Mouse (Mus musculus) heart, embryonic 16.5 days (tissue): ENCODE results near the gene Mmachc. TPM values are rescaled to one million over a fixed set of nuclear protein-coding genes. Genes with fewer than 3 reads are reported as not detected.

Experiments
- ATAC-seq: fragments of 200-750 bp; cut with Nextera tagmentation; replicated peaks from 2 replicates; pipeline ENCODE4 v1.8.0; 2017; ENCODE audit warnings: moderate number of reproducible peaks; ENCODE audit not compliant: insufficient read depth, low FRiP score; ENCODE audit errors: extremely low read depth
- H3K27ac ChIP-seq: fragments of 300-500 bp; sonication (generic); 2 replicates; pipeline ENCODE4 v1.5.1; 2014; ENCODE audit warnings: mild to moderate bottlenecking, low read length, control low read depth, moderate library complexity
- H3K27me3 ChIP-seq: fragments of 300-500 bp; sonication (generic); 2 replicates; pipeline ENCODE4 v1.6.1; 2014; ENCODE audit warnings: low read length, mixed read lengths; ENCODE audit not compliant: control insufficient read depth, insufficient read depth
- H3K36me3 ChIP-seq: fragments of 300-500 bp; sonication (generic); 2 replicates; pipeline ENCODE4 v1.6.1; 2014; ENCODE audit not compliant: control insufficient read depth, insufficient read depth
- H3K4me1 ChIP-seq: fragments of 300-500 bp; sonication (generic); 2 replicates; pipeline ENCODE4 v1.6.1; 2014; ENCODE audit warnings: low read length, mixed read lengths; ENCODE audit not compliant: control insufficient read depth, insufficient read depth
- H3K4me2 ChIP-seq: fragments of 300-500 bp; sonication (generic); 2 replicates; pipeline ENCODE4 v1.6.1; 2014; ENCODE audit warnings: low read depth, mild to moderate bottlenecking, control low read depth, low read length
- H3K4me3 ChIP-seq: fragments of 300-500 bp; sonication (generic); 2 replicates; pipeline ENCODE4 v1.5.1; 2014; ENCODE audit warnings: mild to moderate bottlenecking, control low read depth, low read length
- H3K9ac ChIP-seq: fragments of 300-500 bp; sonication (generic); 2 replicates; pipeline ENCODE4 v1.6.1; 2014; ENCODE audit warnings: low read length, control low read depth
- H3K9me3 ChIP-seq: fragments of 300-500 bp; sonication (generic); replicated peaks from 2 replicates; pipeline ENCODE4 v1.6.1; 2016; ENCODE audit warnings: low read length; ENCODE audit not compliant: control insufficient read depth
- WGBS: fragments of 180-500 bp; shearing (Covaris S2); extraction: QIAGEN DNeasy Blood & Tissue Kit; methylation state at CpG from one replicate; pipeline ENCODE4 v1.1.7; 2014; 5-methylcytosine and 5-hydroxymethylcytosine counted together
- polyA plus RNA-seq: library from polyadenylated mRNA; unstranded; fragments of >200 nt; fragmentation: Nextera tagmentation; extraction: Ambion mirVana; gene quantifications from 2 replicates; pipeline ENCODE4 v1.2.1, GENCODE M21; 2015

Gene Mmachc
- polyA plus RNA-seq, 1 experiment from 2014 or later = 45.0 TPM

- Histone ChIP-seq H3K27ac (no peak overlapping the region), H3K9ac (no peak overlapping the region), H3K4me1 (peaks cover 6% of the 10 kb centered on the region), H3K36me3 (peaks cover 30% of the 10 kb centered on the region), H3K27me3 (no peaks in the 10 kb centered on the region), H3K4me3 (no peak overlapping the region), H3K4me2 (no peak overlapping the region), H3K9me3 (no peaks in the 10 kb centered on the region)
- WGBS = 72% methylated on average over 1 of the region's 1 CpGs
- ATAC-seq = no peak
Measured at GRCm38 (mm10) chr4:116700964-116701363, 7.2 kb downstream of the Mmachc start.

- Histone ChIP-seq H3K4me2 (no peak overlapping the region), H3K4me3 (no peak overlapping the region), H3K9ac (no peak overlapping the region), H3K27me3 (no peaks in the 10 kb centered on the region), H3K9me3 (no peaks in the 10 kb centered on the region), H3K36me3 (peaks cover 44% of the 10 kb centered on the region), H3K4me1 (peaks cover 6% of the 10 kb centered on the region), H3K27ac (peak overlapping the region; percentile 36)
- 27% methylated on average over 2 of the region's 2 CpGs for WGBS
- ATAC-seq = peak; percentile 37; the same call in 1 of the 2 replicates
Measured at GRCm38 (mm10) chr4:116698693-116699342, 9.4 kb downstream of the Mmachc start.

GRCm38 (mm10) chr4:116693785-116694184 is 14.4 kb downstream of the Mmachc start:
- ATAC-seq = no peak

DNA sequence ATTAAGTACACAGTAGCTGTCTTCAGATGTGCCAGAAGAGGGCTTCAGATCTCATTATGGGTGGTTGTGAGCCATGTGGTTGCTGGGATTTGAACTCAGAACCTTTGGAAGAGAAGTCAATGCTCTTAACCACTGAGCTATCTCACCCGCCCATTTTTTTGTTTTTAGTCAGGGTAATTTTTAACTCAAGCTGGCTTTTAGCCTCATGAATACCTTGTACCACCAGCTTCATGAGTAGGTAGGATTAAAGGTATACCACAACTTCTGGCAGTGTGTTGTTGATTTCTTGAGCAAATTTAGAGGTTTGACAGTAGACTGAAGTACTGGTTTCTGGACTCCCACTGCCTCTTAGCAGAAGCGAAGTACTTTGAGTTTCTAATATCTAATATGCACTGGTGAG is 16.1 kb downstream of the Mmachc start:
- no peak for ATAC-seq
- WGBS = 92% methylated on average over 2 of the region's 2 CpGs
- peaks cover 54% of the 10 kb centered on the region for H3K36me3 ChIP-seq

More at GRCm38 (mm10) chr4:116693785-116694184, 14.4 kb downstream of the Mmachc start:
- Histone ChIP-seq H3K27ac (no peak overlapping the region), H3K4me3 (no peak overlapping the region), H3K9ac (no peak overlapping the region), H3K4me1 (peaks cover 5% of the 10 kb centered on the region), H3K9me3 (no peaks in the 10 kb centered on the region), H3K4me2 (no peak overlapping the region), H3K36me3 (peaks cover 54% of the 10 kb centered on the region), H3K27me3 (no peaks in the 10 kb centered on the region)
- WGBS = 86% methylated on average over 2 of the region's 2 CpGs

GRCm38 (mm10) chr4:116689309-116689876 is 18.8 kb downstream of the Mmachc start:
- Histone ChIP-seq H3K4me3 (no peak overlapping the region), H3K4me1 (peaks cover 18% of the 10 kb centered on the region), H3K9ac (no peak overlapping the region), H3K27me3 (no peaks in the 10 kb centered on the region), H3K36me3 (peaks cover 42% of the 10 kb centered on the region), H3K4me2 (no peak overlapping the region), H3K27ac (no peak overlapping the region), H3K9me3 (no peaks in the 10 kb centered on the region)
- no peak for ATAC-seq
- 83% methylated on average over 4 of the region's 4 CpGs for WGBS

More for the DNA sequence above, 16.1 kb downstream of the Mmachc start:
- Histone ChIP-seq H3K27ac (no peak overlapping the region), H3K4me2 (no peak overlapping the region), H3K9ac (no peak overlapping the region), H3K4me3 (no peak overlapping the region), H3K9me3 (no peaks in the 10 kb centered on the region), H3K4me1 (peaks cover 6% of the 10 kb centered on the region), H3K27me3 (no peaks in the 10 kb centered on the region)

- no peaks in the 10 kb centered on the region for H3K27me3 ChIP-seq
- 31% methylated on average over 1 of the region's 1 CpGs for WGBS
- H3K9me3 ChIP-seq = no peaks in the 10 kb centered on the region
- no peak for ATAC-seq
- H3K4me2 ChIP-seq = peak overlapping the region; percentile 90
- H3K27ac ChIP-seq = no peak overlapping the region
- H3K36me3 ChIP-seq = peaks cover 23% of the 10 kb centered on the region
- H3K9ac ChIP-seq = peak overlapping the region; percentile 91
- H3K4me3 ChIP-seq = peak overlapping the region; percentile 85
- peaks cover 18% of the 10 kb centered on the region for H3K4me1 ChIP-seq
Measured at GRCm38 (mm10) chr4:116687041-116687440, 21.2 kb downstream of the Mmachc start.

DNA sequence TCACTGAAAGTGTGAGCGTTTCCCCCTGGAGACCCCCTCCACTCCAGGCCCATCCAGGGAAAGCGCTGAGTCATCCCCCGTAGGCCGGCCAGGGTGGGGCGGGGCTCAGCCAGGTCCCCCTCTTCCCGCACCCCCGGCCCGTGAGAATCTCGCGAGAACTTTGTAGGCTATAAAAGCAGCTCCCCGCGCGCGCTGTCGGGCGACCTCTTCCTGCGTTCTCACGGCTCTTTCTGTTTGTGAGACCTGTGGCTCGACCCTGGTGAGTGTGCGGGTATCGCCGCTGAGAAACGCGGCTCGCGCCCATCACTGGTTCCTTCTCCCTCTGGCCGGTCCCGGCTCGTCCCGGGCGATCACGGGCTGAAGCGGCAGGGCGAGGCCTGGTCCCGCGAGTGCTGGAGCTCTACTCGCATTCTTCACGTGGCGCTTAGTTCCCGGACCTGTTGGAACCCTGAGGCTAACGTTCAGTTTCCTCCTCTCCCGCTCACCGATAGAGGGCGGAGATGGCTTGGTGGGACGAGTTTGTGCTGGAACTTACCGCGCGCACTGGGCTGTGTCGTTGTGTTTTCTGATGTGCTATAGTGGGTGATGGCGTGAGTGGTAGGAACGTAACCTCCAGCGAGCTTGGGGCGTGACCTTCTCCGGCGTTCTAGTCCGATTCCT is 22.7 kb downstream of the Mmachc start, which contains the start of gene Prdx1:
Gene Prdx1, plus strand, starts transcription at position 143 of the 660 bp plus-strand sequence.
- Histone ChIP-seq H3K4me1 (peaks cover 18% of the 10 kb centered on the region), H3K27ac (peak within 1 kb of the TSS; percentile 98), H3K36me3 (peaks cover 18% of the 10 kb centered on the region), H3K4me2 (peak within 1 kb of the TSS; percentile 90), H3K4me3 (peak within 1 kb of the TSS; percentile 85), H3K9ac (peak within 1 kb of the TSS; percentile 91), H3K27me3 (no peaks in the 10 kb centered on the region), H3K9me3 (no peaks in the 10 kb centered on the region)
- ATAC-seq = peak; percentile 96
- under 1% methylated on average over 56 of the region's 56 CpGs for WGBS

DNA sequence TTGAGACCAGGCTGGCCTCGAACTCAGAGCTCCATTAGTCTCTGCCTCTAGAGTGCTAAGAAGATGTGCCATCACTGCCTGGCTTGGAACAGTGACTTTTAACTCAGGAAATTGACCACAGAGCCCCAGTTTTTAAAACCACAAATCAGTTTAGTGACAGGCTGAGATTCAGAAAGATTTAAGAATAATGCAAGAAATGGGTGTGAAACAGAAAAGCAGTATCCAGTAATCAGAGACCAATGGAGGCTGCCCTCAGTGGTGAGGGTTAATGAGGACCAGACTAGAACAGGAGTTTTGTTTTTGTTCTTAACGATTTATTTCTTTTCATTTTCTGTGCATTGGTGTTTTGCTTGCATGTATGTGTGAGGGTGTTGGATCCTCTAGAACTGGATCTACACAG is 23.5 kb downstream of the Mmachc start:
- Histone ChIP-seq H3K36me3 (peaks cover 17% of the 10 kb centered on the region), H3K9me3 (no peaks in the 10 kb centered on the region), H3K4me2 (peak overlapping the region; percentile 90), H3K27me3 (no peaks in the 10 kb centered on the region), H3K9ac (peak overlapping the region; percentile 91), H3K27ac (peak overlapping the region; percentile 98), H3K4me3 (no peak overlapping the region), H3K4me1 (peaks cover 18% of the 10 kb centered on the region)
- ATAC-seq = no peak
- 70% methylated on average over 2 of the region's 2 CpGs for WGBS

DNA sequence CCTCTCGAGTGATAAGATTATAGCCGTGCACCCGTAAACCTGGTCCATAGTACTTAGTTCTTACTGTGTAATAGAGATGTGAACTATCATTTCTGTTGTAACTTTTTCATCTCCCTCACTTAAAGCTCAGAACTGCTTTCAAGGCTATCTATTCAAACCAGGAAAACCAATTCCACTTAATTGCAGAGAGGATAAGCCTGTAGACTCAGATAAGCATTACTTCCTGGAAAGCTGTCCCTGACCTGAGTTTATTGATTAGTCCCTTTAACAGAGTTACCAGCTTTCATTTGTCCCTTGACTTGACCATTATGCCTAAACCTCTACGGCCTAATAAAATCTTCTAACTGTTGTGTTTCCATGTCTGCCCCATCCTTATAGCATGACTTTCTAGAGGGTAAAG is 24.2 kb downstream of the Mmachc start:
- Histone ChIP-seq H3K9ac (no peak overlapping the region), H3K27ac (no peak overlapping the region), H3K9me3 (no peaks in the 10 kb centered on the region), H3K4me2 (no peak overlapping the region), H3K4me1 (peaks cover 18% of the 10 kb centered on the region), H3K4me3 (no peak overlapping the region), H3K27me3 (no peaks in the 10 kb centered on the region), H3K36me3 (peaks cover 12% of the 10 kb centered on the region)
- 64% methylated on average over 4 of the region's 4 CpGs for WGBS
- no peak for ATAC-seq
